ENCODE assay signal across 9 mouse cellular contexts in genomic region chr11:72564232-72564807, GRCm38 (mm10). TPM values are rescaled to one million over a fixed set of nuclear protein-coding genes. Genes with fewer than 3 reads are reported as not detected.
DNase-seq lines count a peak whose midpoint lies in the region; ATAC-seq and TF ChIP-seq lines count a peak whose summit lies in the region.
"Had no signal": no experiment of that assay in that cellular context is flagged by ENCODE, and none has a peak within 500 bp of the region (broad histone marks: within the 10 kb centered on the region; RNA-seq: fewer than 3 reads in every experiment).

No protein-coding gene starts in this region.

- no peak overlapping the region for H3K4me3 ChIP-seq in heart, embryonic 11.5 days (ENCODE audit: low read depth, low read length)
- no peak overlapping the region for H3K4me3 ChIP-seq in E14TG2a.4 (replicated peaks; ENCODE audit: low read length)
- H3K4me3 ChIP-seq in hindbrain, embryonic 13.5 days, result no peak overlapping the region
- no peak overlapping the region for H3K4me3 ChIP-seq in lung, embryonic 16.5 days (ENCODE audit: low read length)
- H3K4me3 ChIP-seq: limb, embryonic 15.5 days had no signal

- H3K36me3 ChIP-seq in heart, embryonic 11.5 days (ENCODE audit: control insufficient read depth, insufficient read depth, low read length), result no peaks in the 10 kb centered on the region
- no peaks in the 10 kb centered on the region for H3K36me3 ChIP-seq in E14TG2a.4 (ENCODE audit: insufficient read depth, low read length)
- no peaks in the 10 kb centered on the region for H3K36me3 ChIP-seq in hindbrain, embryonic 13.5 days
- H3K36me3 ChIP-seq in lung, embryonic 16.5 days (ENCODE audit: control insufficient read depth, insufficient read depth, low read length), result no peaks in the 10 kb centered on the region
- H3K36me3 ChIP-seq: limb, embryonic 15.5 days had no signal

- ATAC-seq in heart, embryonic 11.5 days (replicated peaks; ENCODE audit: insufficient number of reproducible peaks, low FRiP score, low TSS enrichment), result no peak; the same call in 1 of the 2 replicates
- 0 out of 2 replicates have a peak, but pooled peaks have one; percentile 46 for ATAC-seq in hindbrain, embryonic 13.5 days (ENCODE audit: low FRiP score)
- ATAC-seq in lung, embryonic 16.5 days (ENCODE audit: low read depth), result no peak

- DNase-seq in heart, adult 11 months, result peak; percentile 90
- peak; percentile 71 for DNase-seq in embryo, embryonic 11 days
- peak; percentile 80 for DNase-seq in retina, postnatal 1 day
- no peak for DNase-seq in urinary bladder, postnatal 4 days (ENCODE audit: low spot score in 2 of 2)

- no peak overlapping the region for H3K27ac ChIP-seq in heart, embryonic 11.5 days (ENCODE audit: low read depth, low read length)
- no peak overlapping the region for H3K27ac ChIP-seq in hindbrain, embryonic 13.5 days
- H3K27ac ChIP-seq in lung, embryonic 16.5 days (ENCODE audit: low read length), result no peak overlapping the region
- H3K27ac ChIP-seq: limb, embryonic 15.5 days had no signal

- H3K4me2 ChIP-seq in heart, embryonic 11.5 days, result no peak overlapping the region
- no peak overlapping the region for H3K4me2 ChIP-seq in hindbrain, embryonic 13.5 days
- H3K4me2 ChIP-seq in lung, embryonic 16.5 days (ENCODE audit: low read depth, low read length), result no peak overlapping the region
- H3K4me2 ChIP-seq: limb, embryonic 15.5 days had no signal

- 20% methylated on average over 6 of the region's 6 CpGs for WGBS in heart, embryonic 11.5 days (ENCODE audit: insufficient replicate concordance)
- 32% methylated on average over 6 of the region's 6 CpGs for WGBS in hindbrain, embryonic 13.5 days
- 20% methylated on average over 6 of the region's 6 CpGs for WGBS in lung, embryonic 16.5 days

- no peaks in the 10 kb centered on the region for H3K27me3 ChIP-seq in heart, embryonic 11.5 days (ENCODE audit: control insufficient read depth, insufficient read depth, low read length)
- no peaks in the 10 kb centered on the region for H3K27me3 ChIP-seq in E14TG2a.4 (ENCODE audit: insufficient read depth, low read length)
- no peaks in the 10 kb centered on the region for H3K27me3 ChIP-seq in hindbrain, embryonic 13.5 days
- no peaks in the 10 kb centered on the region for H3K27me3 ChIP-seq in lung, embryonic 16.5 days (ENCODE audit: control insufficient read depth, insufficient read depth, low read depth, low read length)
- H3K27me3 ChIP-seq: limb, embryonic 15.5 days had no signal

- no peak overlapping the region for H3K9ac ChIP-seq in heart, embryonic 11.5 days (ENCODE audit: low read depth, low read length)
- no peak overlapping the region for H3K9ac ChIP-seq in hindbrain, embryonic 13.5 days
- peak overlapping the region; percentile 39; the same call in 1 of the 2 replicates for H3K9ac ChIP-seq in lung, embryonic 16.5 days (ENCODE audit: low read length)
- H3K9ac ChIP-seq: limb, embryonic 15.5 days had no signal

- TF ChIP-seq CTCF in E14TG2a.4 (conservative IDR thresholded peaks at IDR 0.05; ENCODE audit: low read length), result peak; percentile 91

- H3K9me3 ChIP-seq in heart, embryonic 11.5 days (replicated peaks; ENCODE audit: control insufficient read depth, low read length), result no peaks in the 10 kb centered on the region
- no peaks in the 10 kb centered on the region for H3K9me3 ChIP-seq in E14TG2a.4 (ENCODE audit: low read length)
- no peaks in the 10 kb centered on the region for H3K9me3 ChIP-seq in hindbrain, embryonic 13.5 days
- no peaks in the 10 kb centered on the region for H3K9me3 ChIP-seq in lung, embryonic 16.5 days (ENCODE audit: control insufficient read depth, low read length)
- H3K9me3 ChIP-seq: limb, embryonic 15.5 days had no signal

- H3K4me1 ChIP-seq in heart, embryonic 11.5 days (ENCODE audit: control insufficient read depth, insufficient read depth, low read length), result no peaks in the 10 kb centered on the region
- H3K4me1 ChIP-seq in E14TG2a.4 (replicated peaks; ENCODE audit: low read depth, low read length), result peaks cover 21% of the 10 kb centered on the region
- no peaks in the 10 kb centered on the region for H3K4me1 ChIP-seq in hindbrain, embryonic 13.5 days (replicated peaks)
- no peaks in the 10 kb centered on the region for H3K4me1 ChIP-seq in lung, embryonic 16.5 days (replicated peaks; ENCODE audit: control insufficient read depth, insufficient read depth, low read length)
- H3K4me1 ChIP-seq: limb, embryonic 15.5 days had no signal

RNA-seq across cellular contexts. Expression of gene Spns3, which starts 14.0 kb away (rescaled TPM):
- polyA plus RNA-seq in heart, embryonic 11.5 days (2014; fragmentation: Nextera tagmentation; extraction: Ambion mirVana), result 0.17 TPM in 1 of 2 replicates, not detected in the other
- polyA plus RNA-seq in hindbrain, embryonic 13.5 days (2015; fragmentation: Nextera tagmentation; extraction: Ambion mirVana), result 0.10 and 0.16 TPM in 2 replicates
- polyA plus RNA-seq in lung, embryonic 16.5 days (2015; fragmentation: Nextera tagmentation; extraction: Ambion mirVana), result 0.09 and 0.25 TPM in 2 replicates

RNA-seq across cellular contexts. Expression of gene Ube2g1, which starts 42.8 kb away (rescaled TPM):
- polyA plus RNA-seq in heart, embryonic 11.5 days (2014; fragmentation: Nextera tagmentation; extraction: Ambion mirVana), result 68.3 and 68.8 TPM in 2 replicates
- 107 and 112 TPM in 2 replicates for polyA plus RNA-seq in hindbrain, embryonic 13.5 days (2015; fragmentation: Nextera tagmentation; extraction: Ambion mirVana)
- polyA plus RNA-seq in lung, embryonic 16.5 days (2015; fragmentation: Nextera tagmentation; extraction: Ambion mirVana), result 58.3 and 67.2 TPM in 2 replicates

Comparison
In these comparisons a context has a peak if more than half of its experiments do, and no peak if none do; other contexts are left out.
1. DNase-seq: peak in heart, adult 11 months (single experiment), embryo, embryonic 11 days (single experiment) and retina, postnatal 1 day (single experiment); none in urinary bladder, postnatal 4 days (0 of 2).